ENCODE assay signal across 11 mouse cellular contexts in genomic region chr2:168447601-168448000, GRCm38 (mm10).
A peak's percentile ranks its signal among the peaks of the same experiment; 100 is the strongest.
DNase-seq lines count a peak whose midpoint lies in the region; ATAC-seq and TF ChIP-seq lines count a peak whose summit lies in the region.
"Had no signal": no experiment of that assay in that cellular context is flagged by ENCODE, and none has a peak within 500 bp of the region (broad histone marks: within the 10 kb centered on the region; RNA-seq: fewer than 3 reads in every experiment).

No protein-coding gene starts in this region.

- no peak for TF ChIP-seq CTCF in intestine, postnatal 0 days (IDR thresholded peaks at IDR 0.05; ENCODE audit: low read depth)
- no peak for TF ChIP-seq CTCF in stomach, postnatal 0 days (IDR thresholded peaks at IDR 0.05; ENCODE audit: low read depth)

- H3K9me3 ChIP-seq in intestine, embryonic 14.5 days (ENCODE audit: control insufficient read depth, low read length): no peaks in the 10 kb centered on the region
- H3K9me3 ChIP-seq in intestine, postnatal 0 days (ENCODE audit: control insufficient read depth): no peaks in the 10 kb centered on the region
- H3K9me3 ChIP-seq in stomach, embryonic 14.5 days (ENCODE audit: control insufficient read depth, low read depth, low read length): no peaks in the 10 kb centered on the region
- H3K9me3 ChIP-seq in stomach, postnatal 0 days (ENCODE audit: control insufficient read depth, low read length): no peaks in the 10 kb centered on the region
- no peaks in the 10 kb centered on the region for H3K9me3 ChIP-seq in limb, embryonic 12.5 days
- H3K9me3 ChIP-seq: limb, embryonic 13.5 days had no signal

- H3K27me3 ChIP-seq in intestine, embryonic 14.5 days (replicated peaks; ENCODE audit: control insufficient read depth, insufficient read depth, low read length): no peaks in the 10 kb centered on the region
- peaks cover 7% of the 10 kb centered on the region; the same call in 1 of the 2 replicates for H3K27me3 ChIP-seq in intestine, postnatal 0 days (replicated peaks; ENCODE audit: control insufficient read depth, insufficient read depth, low read length)
- no peaks in the 10 kb centered on the region for H3K27me3 ChIP-seq in stomach, embryonic 14.5 days (ENCODE audit: control insufficient read depth, insufficient read depth, low read length)
- no peaks in the 10 kb centered on the region for H3K27me3 ChIP-seq in stomach, postnatal 0 days (ENCODE audit: control insufficient read depth, insufficient read depth, low read length)
- H3K27me3 ChIP-seq in limb, embryonic 12.5 days: 0 out of 2 replicates have a peak, but pooled peaks cover 7% of the 10 kb centered on the region

- H3K4me2 ChIP-seq in intestine, embryonic 14.5 days (ENCODE audit: low read length): no peak overlapping the region
- no peak overlapping the region for H3K4me2 ChIP-seq in intestine, postnatal 0 days (replicated peaks; ENCODE audit: low read depth)
- no peak overlapping the region for H3K4me2 ChIP-seq in stomach, embryonic 14.5 days (replicated peaks; ENCODE audit: low read depth, low read length)
- no peak overlapping the region for H3K4me2 ChIP-seq in stomach, postnatal 0 days (replicated peaks; ENCODE audit: low read depth)
- peak overlapping the region; percentile 31; the same call in 1 of the 2 replicates for H3K4me2 ChIP-seq in limb, embryonic 12.5 days
- H3K4me2 ChIP-seq: limb, embryonic 13.5 days had no signal

- no peak overlapping the region for H3K9ac ChIP-seq in intestine, embryonic 14.5 days (ENCODE audit: low read length)
- no peak overlapping the region for H3K9ac ChIP-seq in intestine, postnatal 0 days (ENCODE audit: low read depth, low read length)
- H3K9ac ChIP-seq in stomach, embryonic 14.5 days (replicated peaks; ENCODE audit: low read depth, low read length): no peak overlapping the region
- no peak overlapping the region for H3K9ac ChIP-seq in stomach, postnatal 0 days (ENCODE audit: low read length)
- 0 out of 2 replicates have a peak overlapping the region, but pooled peaks have one; percentile 19 for H3K9ac ChIP-seq in limb, embryonic 12.5 days (replicated peaks)
- H3K9ac ChIP-seq: limb, embryonic 13.5 days had no signal

- TF ChIP-seq EP300 in stomach, postnatal 0 days (optimal IDR thresholded peaks at IDR 0.05): no peak

- H3K27ac ChIP-seq in intestine, embryonic 14.5 days (ENCODE audit: low read depth): no peak overlapping the region; the same call in 1 of the 2 replicates
- H3K27ac ChIP-seq in intestine, postnatal 0 days (ENCODE audit: low read depth, low read length): no peak overlapping the region
- H3K27ac ChIP-seq in stomach, embryonic 14.5 days (ENCODE audit: low read length): 0 out of 2 replicates have a peak overlapping the region, but pooled peaks have one; percentile 3
- H3K27ac ChIP-seq in stomach, postnatal 0 days (replicated peaks): no peak overlapping the region
- no peak overlapping the region for H3K27ac ChIP-seq in limb, embryonic 12.5 days
- H3K27ac ChIP-seq: limb, embryonic 13.5 days had no signal

- peak; percentile 69 for DNase-seq in intestine, embryonic 14.5 days (ENCODE audit: low spot score)
- DNase-seq in stomach, postnatal 0 days (ENCODE audit: low spot score): no peak
- no peak for DNase-seq in adrenal gland, adult 18-20 months (ENCODE audit: low spot score in 2 of 2)
- DNase-seq in thymus, adult 18-20 months: no peak
- DNase-seq: cerebellum, postnatal 36 days; gastrocnemius, postnatal 14 days had no signal

- H3K36me3 ChIP-seq in intestine, embryonic 14.5 days (ENCODE audit: control insufficient read depth, insufficient read depth, low read length): no peaks in the 10 kb centered on the region
- H3K36me3 ChIP-seq in intestine, postnatal 0 days (ENCODE audit: control insufficient read depth, insufficient read depth): no peaks in the 10 kb centered on the region
- no peaks in the 10 kb centered on the region for H3K36me3 ChIP-seq in stomach, embryonic 14.5 days (ENCODE audit: control insufficient read depth, insufficient read depth, low read length)
- no peaks in the 10 kb centered on the region for H3K36me3 ChIP-seq in stomach, postnatal 0 days (ENCODE audit: control insufficient read depth, insufficient read depth, low read length)
- H3K36me3 ChIP-seq in limb, embryonic 12.5 days: no peaks in the 10 kb centered on the region
- H3K36me3 ChIP-seq: limb, embryonic 13.5 days had no signal

- no peak overlapping the region for H3K4me3 ChIP-seq in intestine, embryonic 14.5 days (ENCODE audit: low read depth, low read length)
- H3K4me3 ChIP-seq in intestine, postnatal 0 days (ENCODE audit: low read depth, low read length): no peak overlapping the region
- H3K4me3 ChIP-seq in stomach, embryonic 14.5 days (ENCODE audit: low read depth, low read length): no peak overlapping the region
- no peak overlapping the region for H3K4me3 ChIP-seq in stomach, postnatal 0 days (ENCODE audit: low read depth, low read length)
- no peak overlapping the region for H3K4me3 ChIP-seq in limb, embryonic 12.5 days (replicated peaks)
- H3K4me3 ChIP-seq: limb, embryonic 13.5 days had no signal

- peaks cover 15% of the 10 kb centered on the region for H3K4me1 ChIP-seq in intestine, embryonic 14.5 days (replicated peaks; ENCODE audit: control insufficient read depth, insufficient read depth, low read length)
- no peaks in the 10 kb centered on the region for H3K4me1 ChIP-seq in intestine, postnatal 0 days (replicated peaks; ENCODE audit: control insufficient read depth, insufficient read depth, low read length)
- H3K4me1 ChIP-seq in stomach, embryonic 14.5 days (ENCODE audit: control insufficient read depth, insufficient read depth, low read length): peaks cover 7% of the 10 kb centered on the region; the same call in 1 of the 2 replicates
- no peaks in the 10 kb centered on the region for H3K4me1 ChIP-seq in stomach, postnatal 0 days (replicated peaks; ENCODE audit: control insufficient read depth, insufficient read depth)
- peaks cover 32% of the 10 kb centered on the region for H3K4me1 ChIP-seq in limb, embryonic 12.5 days (replicated peaks)

- no peak for ATAC-seq in intestine, embryonic 14.5 days (replicated peaks; ENCODE audit: low FRiP score, low TSS enrichment, low read depth)
- ATAC-seq in intestine, postnatal 0 days: no peak
- ATAC-seq in stomach, embryonic 14.5 days (ENCODE audit: insufficient number of reproducible peaks, insufficient read depth, low FRiP score, low read depth): peak; percentile 23; the same call in 1 of the 2 replicates
- no peak for ATAC-seq in stomach, postnatal 0 days (ENCODE audit: low FRiP score, low TSS enrichment)
- ATAC-seq in limb, embryonic 12.5 days (ENCODE audit: insufficient number of reproducible peaks, insufficient read depth, low FRiP score, low TSS enrichment, low read depth): no peak
- ATAC-seq: activated CD4-positive, CD25-positive, alpha-beta regulatory T cell, adult 4 months had no signal

- WGBS in intestine, embryonic 14.5 days: 23% methylated on average over 4 of the region's 4 CpGs
- WGBS in intestine, postnatal 0 days: 21% methylated on average over 4 of the region's 4 CpGs
- WGBS in stomach, embryonic 14.5 days: 20% methylated on average over 4 of the region's 4 CpGs
- 4% methylated on average over 4 of the region's 4 CpGs for WGBS in stomach, postnatal 0 days
- 20% methylated on average over 4 of the region's 4 CpGs for WGBS in limb, embryonic 12.5 days
